Mouse (Mus musculus) erythroblast, embryonic 14.5 days (primary cell): Measurements from ENCODE around the gene Cpa4. TPM values are rescaled to one million over a fixed set of nuclear protein-coding genes. Genes with fewer than 3 reads are reported as not detected.

Experiments
- H3K27me3 ChIP-seq: 2 replicates; pipeline ENCODE4 v1.6.1; 2012; ENCODE audit warnings: inconsistent platforms; ENCODE audit not compliant: control insufficient read depth
- H3K36me3 ChIP-seq: 2 replicates; pipeline ENCODE4 v1.6.1; 2012; ENCODE audit warnings: mild to moderate bottlenecking, inconsistent platforms; ENCODE audit not compliant: control insufficient read depth
- H3K4me1 ChIP-seq: 2 replicates; pipeline ENCODE4 v1.6.1; 2012; ENCODE audit warnings: inconsistent platforms; ENCODE audit not compliant: control insufficient read depth
- H3K4me3 ChIP-seq: replicated peaks from 2 replicates; pipeline ENCODE3; 2012; ENCODE audit warnings: moderate library complexity, mild to moderate bottlenecking, inconsistent platforms
- H3K9me3 ChIP-seq: 2 replicates; pipeline ENCODE4 v1.6.1; 2012; ENCODE audit warnings: low read length, inconsistent platforms, mixed read lengths; ENCODE audit not compliant: control insufficient read depth
- GATA1 ChIP-seq: IDR thresholded peaks from 2 replicates; pipeline ENCODE4 v1.6.1; 2012; ENCODE audit warnings: low read length, inconsistent platforms, mixed read lengths
- TAL1 ChIP-seq: IDR thresholded peaks from 3 replicates; pipeline ENCODE4 v1.6.1; 2012; ENCODE audit warnings: low read length, inconsistent platforms, mixed read lengths
- polyA plus RNA-seq: library from polyadenylated mRNA; stranded (reverse); fragments of >175 nt; gene quantifications from 2 replicates; pipeline ENCODE4 v1.2.3, GENCODE M21; 2012

Cpa4 gene
- polyA plus RNA-seq, 1 experiment: not detected

GRCm38 (mm10) chr6:30559726-30560125 lies 8.4 kb upstream of the Cpa4 start:
- H3K27me3 ChIP-seq: no peaks in the 10 kb centered on the region
- H3K36me3 ChIP-seq: no peaks in the 10 kb centered on the region
- no peaks in the 10 kb centered on the region for H3K4me1 ChIP-seq
- no peak for TF ChIP-seq TAL1
- no peak for TF ChIP-seq GATA1
- no peaks in the 10 kb centered on the region for H3K9me3 ChIP-seq
- H3K4me3 ChIP-seq: no peak overlapping the region

DNA sequence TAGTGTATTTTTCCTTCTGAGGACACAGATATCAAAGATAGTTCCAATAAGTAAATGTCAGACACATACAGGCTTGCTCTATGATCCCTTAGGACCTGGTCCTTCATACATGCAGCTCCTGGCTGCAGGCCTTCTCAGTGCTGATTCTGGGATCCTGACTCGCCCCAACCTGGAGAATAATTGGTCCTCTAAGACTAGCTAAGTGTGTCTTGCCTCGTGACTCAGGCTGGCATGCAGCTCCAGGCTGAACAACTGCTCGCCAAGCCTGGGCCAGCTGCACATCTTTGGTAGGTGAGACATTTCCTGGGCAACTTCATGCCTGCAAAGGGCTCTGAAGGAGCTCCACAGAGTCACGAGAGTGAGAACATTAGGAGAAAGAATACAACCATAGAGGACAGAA lies 6.0 kb upstream of the Cpa4 start:
- TF ChIP-seq TAL1 (no peak), GATA1 (no peak)
- Histone ChIP-seq H3K9me3 (no peaks in the 10 kb centered on the region), H3K4me1 (no peaks in the 10 kb centered on the region), H3K4me3 (no peak overlapping the region), H3K27me3 (no peaks in the 10 kb centered on the region), H3K36me3 (no peaks in the 10 kb centered on the region)

DNA sequence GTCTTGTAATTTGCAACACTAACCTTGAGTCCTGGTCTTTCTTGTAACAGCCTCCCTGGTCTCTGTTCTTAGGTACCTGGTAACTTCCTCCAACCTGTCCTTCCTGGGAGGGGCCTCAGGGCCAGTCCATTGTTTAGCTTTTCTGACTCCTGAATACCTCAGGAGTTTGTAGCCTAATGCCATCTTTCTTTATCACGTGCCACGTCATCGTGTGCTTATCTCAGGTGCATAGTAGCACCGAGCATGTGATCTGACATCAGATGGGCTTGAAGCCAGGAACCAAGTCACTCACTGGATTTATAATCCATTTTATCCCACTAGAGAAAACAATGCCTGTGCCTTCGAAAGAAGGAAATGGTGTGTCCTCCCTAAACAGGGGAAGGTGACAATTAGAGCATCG lies 4.6 kb upstream of the Cpa4 start:
- no peaks in the 10 kb centered on the region for H3K36me3 ChIP-seq
- no peaks in the 10 kb centered on the region for H3K9me3 ChIP-seq
- TF ChIP-seq GATA1 (no peak), TAL1 (no peak)
- no peak overlapping the region for H3K4me3 ChIP-seq
- no peaks in the 10 kb centered on the region for H3K4me1 ChIP-seq
- H3K27me3 ChIP-seq: no peaks in the 10 kb centered on the region

GRCm38 (mm10) chr6:30564051-30564450 lies 4.1 kb upstream of the Cpa4 start:
- Histone ChIP-seq H3K9me3 (no peaks in the 10 kb centered on the region), H3K27me3 (no peaks in the 10 kb centered on the region), H3K4me3 (no peak overlapping the region), H3K36me3 (no peaks in the 10 kb centered on the region), H3K4me1 (no peaks in the 10 kb centered on the region)
- TF ChIP-seq TAL1 (no peak), GATA1 (no peak)

DNA sequence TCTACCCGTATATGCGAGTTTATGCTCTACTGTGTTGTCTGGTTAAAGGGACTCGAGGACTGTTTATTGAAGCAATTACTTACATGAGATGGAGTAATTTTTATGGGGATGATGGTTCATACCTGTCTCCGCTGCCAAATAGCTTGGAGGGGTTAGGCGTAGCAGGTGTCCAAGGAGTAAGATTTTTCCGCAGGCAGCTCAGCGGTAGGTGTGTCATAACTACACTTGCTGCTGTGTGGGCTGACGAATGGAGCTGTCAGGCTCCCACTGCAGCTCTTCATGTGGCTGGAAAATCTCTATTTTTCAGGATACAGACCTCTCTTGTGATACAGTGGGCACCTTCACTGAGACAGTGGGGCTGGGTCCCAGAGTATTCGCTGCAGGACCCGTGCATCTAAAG lies 1.2 kb downstream of the Cpa4 start:
- Histone ChIP-seq H3K9me3 (no peaks in the 10 kb centered on the region), H3K4me3 (no peak overlapping the region), H3K27me3 (no peaks in the 10 kb centered on the region), H3K4me1 (no peaks in the 10 kb centered on the region), H3K36me3 (no peaks in the 10 kb centered on the region)
- TF ChIP-seq GATA1 (no peak), TAL1 (no peak)

DNA sequence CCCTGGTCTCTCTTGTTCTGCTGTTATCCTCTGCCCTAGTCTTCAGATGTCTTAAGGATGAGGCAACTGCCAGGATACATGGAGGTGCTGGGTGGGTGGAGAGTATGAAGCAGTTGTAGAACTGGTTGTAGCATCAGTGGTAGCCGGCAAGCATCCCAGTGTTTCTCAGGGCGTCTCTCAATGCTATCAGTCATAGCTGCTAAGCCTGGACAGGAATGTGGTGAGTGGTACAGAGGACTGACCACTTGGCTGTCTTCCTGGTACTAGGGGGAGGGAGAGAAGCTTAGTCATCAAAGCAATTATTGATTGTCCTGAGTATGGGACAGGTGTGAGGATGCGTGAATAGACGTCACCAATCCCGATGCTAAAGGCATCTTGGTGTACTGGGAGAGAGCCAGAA lies 1.8 kb downstream of the Cpa4 start:
- Histone ChIP-seq H3K36me3 (no peaks in the 10 kb centered on the region), H3K4me1 (no peaks in the 10 kb centered on the region), H3K27me3 (no peaks in the 10 kb centered on the region), H3K9me3 (no peaks in the 10 kb centered on the region), H3K4me3 (no peak overlapping the region)
- TF ChIP-seq TAL1: no peak
- no peak for TF ChIP-seq GATA1

- Histone ChIP-seq H3K9me3 (no peaks in the 10 kb centered on the region), H3K4me3 (no peak overlapping the region), H3K4me1 (no peaks in the 10 kb centered on the region), H3K27me3 (no peaks in the 10 kb centered on the region), H3K36me3 (no peaks in the 10 kb centered on the region)
- no peak for TF ChIP-seq TAL1
- no peak for TF ChIP-seq GATA1
Observed at GRCm38 (mm10) chr6:30572456-30573311, 4.5 kb downstream of the Cpa4 start.

- TF ChIP-seq TAL1 (no peak), GATA1 (no peak)
- H3K27me3 ChIP-seq: no peaks in the 10 kb centered on the region
- no peaks in the 10 kb centered on the region for H3K9me3 ChIP-seq
- H3K4me1 ChIP-seq: no peaks in the 10 kb centered on the region
- H3K36me3 ChIP-seq: no peaks in the 10 kb centered on the region
- H3K4me3 ChIP-seq: no peak overlapping the region
Observed at GRCm38 (mm10) chr6:30573380-30573779, 5.2 kb downstream of the Cpa4 start.

DNA sequence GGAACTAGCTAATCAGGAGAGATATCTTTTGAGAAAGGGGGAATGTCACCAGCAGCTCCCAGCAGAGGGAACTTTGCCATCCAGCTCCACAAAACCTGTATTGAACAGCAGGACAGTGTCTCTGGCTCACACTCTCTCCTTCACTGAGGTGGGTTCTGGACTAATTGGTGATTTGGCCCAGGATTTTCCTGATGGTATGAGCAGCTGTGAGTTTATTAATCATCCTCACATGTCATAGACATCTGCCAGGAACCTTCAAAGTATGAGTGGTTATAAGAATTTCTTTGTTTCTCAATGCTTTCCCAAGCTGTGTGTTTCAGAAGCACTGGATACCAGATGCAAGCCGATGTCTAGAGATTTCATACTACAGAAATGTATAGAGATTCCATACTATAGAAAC lies 6.8 kb downstream of the Cpa4 start:
- TF ChIP-seq GATA1 (no peak), TAL1 (no peak)
- Histone ChIP-seq H3K4me1 (no peaks in the 10 kb centered on the region), H3K27me3 (no peaks in the 10 kb centered on the region), H3K4me3 (no peak overlapping the region), H3K9me3 (no peaks in the 10 kb centered on the region), H3K36me3 (no peaks in the 10 kb centered on the region)
